Mouse (Mus musculus): ENCODE measurements around the gene Sema6d. TPM values are rescaled to one million over a fixed set of nuclear protein-coding genes. Genes with fewer than 3 reads are reported as not detected.

Sema6d gene
- polyA plus RNA-seq, 1 experiment: 3.1 TPM

DNA sequence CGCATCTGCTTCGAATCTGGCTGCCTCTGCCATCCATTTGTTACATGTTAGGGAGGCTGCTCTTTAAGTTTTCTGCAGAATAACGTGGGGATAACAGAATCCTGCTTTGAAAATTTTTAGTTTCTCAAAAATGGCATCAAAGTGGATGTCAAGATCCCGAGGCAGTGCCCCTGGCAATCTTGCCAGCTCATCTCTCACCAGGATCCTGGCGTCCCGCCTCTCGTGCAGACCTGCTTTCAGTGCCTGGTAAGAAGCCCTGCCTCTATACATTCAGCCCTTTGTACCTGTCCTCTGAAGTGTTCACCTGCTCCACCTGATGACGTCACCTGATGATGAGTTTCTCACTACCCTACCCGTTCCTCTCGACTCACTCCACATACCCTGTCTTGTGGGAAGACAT lies 422.1 kb downstream of the Sema6d start:
- TF ChIP-seq MYOG (IDR thresholded peaks at IDR 0.05; ENCODE audit: control insufficient read depth, extremely low read depth, insufficient read length): no peak
- TF ChIP-seq FOSL1 (IDR thresholded peaks at IDR 0.05; ENCODE audit: insufficient read depth, low read length, poor library complexity, severe bottlenecking): no peak
- TF ChIP-seq MAX (IDR thresholded peaks at IDR 0.05): no peak
- no peak for TF ChIP-seq MYOD1 (IDR thresholded peaks at IDR 0.05; ENCODE audit: control insufficient read depth, insufficient read length, low read depth)
- no peak for TF ChIP-seq CEBPB (IDR thresholded peaks at IDR 0.05; ENCODE audit: low read depth)
- TF ChIP-seq CTCF (IDR thresholded peaks at IDR 0.05; ENCODE audit: control insufficient read depth, insufficient read depth, insufficient read length): no peak
- TF ChIP-seq USF1 (IDR thresholded peaks at IDR 0.05; ENCODE audit: low read depth): no peak
- Histone ChIP-seq H3K36me3 (ENCODE audit: control insufficient read depth, insufficient read depth) (no peaks in the 10 kb centered on the region), H3K27me3 (ENCODE audit: control insufficient read depth, insufficient read depth, insufficient read length) (no peaks in the 10 kb centered on the region), H3K79me2 (ENCODE audit: control insufficient read depth, insufficient read depth) (no peaks in the 10 kb centered on the region), H3K79me3 (ENCODE audit: low read depth) (no peaks in the 10 kb centered on the region), H3K4me3 (ENCODE audit: insufficient read depth, poor library complexity, severe bottlenecking) (no peak overlapping the region), H3ac (ENCODE audit: control insufficient read depth, insufficient read length, low read depth) (no peak overlapping the region)

DNA sequence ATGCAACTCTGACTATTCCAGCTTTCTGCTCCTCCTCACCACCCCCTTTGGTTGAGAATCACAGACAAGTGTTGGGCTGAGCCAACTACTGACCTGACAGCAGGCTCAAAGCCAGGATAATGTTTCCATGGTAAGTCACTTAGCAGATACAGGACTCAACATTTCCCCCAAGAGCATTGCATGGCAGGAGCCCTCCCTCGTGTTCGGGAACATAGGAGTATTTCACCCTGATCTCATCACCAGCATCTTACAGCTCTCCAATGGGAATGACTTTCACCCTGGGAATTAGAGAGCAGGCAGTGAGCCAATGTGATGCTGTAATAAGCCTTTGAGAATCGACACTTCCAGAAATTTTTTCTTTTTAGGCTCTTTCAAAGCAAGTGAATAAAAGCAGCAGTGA lies 432.7 kb downstream of the Sema6d start:
- TF ChIP-seq MYOD1 (IDR thresholded peaks at IDR 0.05; ENCODE audit: control insufficient read depth, insufficient read length, low read depth): no peak
- no peak for TF ChIP-seq FOSL1 (IDR thresholded peaks at IDR 0.05; ENCODE audit: insufficient read depth, low read length, poor library complexity, severe bottlenecking)
- no peak for TF ChIP-seq USF1 (IDR thresholded peaks at IDR 0.05; ENCODE audit: low read depth)
- TF ChIP-seq MAX (IDR thresholded peaks at IDR 0.05): no peak
- TF ChIP-seq CTCF (IDR thresholded peaks at IDR 0.05; ENCODE audit: control insufficient read depth, insufficient read depth, insufficient read length): no peak
- TF ChIP-seq MYOG (IDR thresholded peaks at IDR 0.05; ENCODE audit: control insufficient read depth, extremely low read depth, insufficient read length): no peak
- no peak for TF ChIP-seq CEBPB (IDR thresholded peaks at IDR 0.05; ENCODE audit: low read depth)
- H3K36me3 ChIP-seq (ENCODE audit: control insufficient read depth, insufficient read depth): no peaks in the 10 kb centered on the region
- no peak overlapping the region for H3K4me3 ChIP-seq (ENCODE audit: insufficient read depth, poor library complexity, severe bottlenecking)
- no peaks in the 10 kb centered on the region for H3K79me2 ChIP-seq (ENCODE audit: control insufficient read depth, insufficient read depth)
- no peak overlapping the region for H3ac ChIP-seq (ENCODE audit: control insufficient read depth, insufficient read length, low read depth)
- H3K27me3 ChIP-seq (ENCODE audit: control insufficient read depth, insufficient read depth, insufficient read length): no peaks in the 10 kb centered on the region
- no peaks in the 10 kb centered on the region for H3K79me3 ChIP-seq (ENCODE audit: low read depth)

DNA sequence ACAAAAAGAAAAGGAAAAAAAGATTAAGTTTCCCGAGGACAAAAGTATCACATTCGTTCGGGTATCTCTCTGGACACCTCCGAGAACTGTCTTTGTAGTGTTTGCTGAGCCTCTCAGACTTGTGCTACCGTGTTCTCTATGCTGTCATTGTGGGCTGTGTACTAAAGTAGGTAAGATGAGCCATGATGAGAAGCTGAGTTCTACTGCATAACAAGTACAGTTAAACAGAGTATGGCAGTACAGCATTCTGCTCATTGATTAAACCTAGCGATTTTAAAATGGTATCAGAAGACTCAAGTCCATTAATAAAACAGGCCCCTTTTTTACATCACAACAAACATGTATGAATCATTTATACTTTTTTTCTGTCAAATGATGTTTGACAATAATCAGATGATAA lies 433.9 kb downstream of the Sema6d start:
- Histone ChIP-seq H3K36me3 (ENCODE audit: control insufficient read depth, insufficient read depth) (no peaks in the 10 kb centered on the region), H3K79me3 (ENCODE audit: low read depth) (no peaks in the 10 kb centered on the region), H3ac (ENCODE audit: control insufficient read depth, insufficient read length, low read depth) (no peak overlapping the region), H3K79me2 (ENCODE audit: control insufficient read depth, insufficient read depth) (no peaks in the 10 kb centered on the region), H3K4me3 (ENCODE audit: insufficient read depth, poor library complexity, severe bottlenecking) (no peak overlapping the region), H3K27me3 (ENCODE audit: control insufficient read depth, insufficient read depth, insufficient read length) (no peaks in the 10 kb centered on the region)
- TF ChIP-seq USF1 (IDR thresholded peaks at IDR 0.05; ENCODE audit: low read depth) (no peak), MYOG (IDR thresholded peaks at IDR 0.05; ENCODE audit: control insufficient read depth, extremely low read depth, insufficient read length) (no peak), CTCF (IDR thresholded peaks at IDR 0.05; ENCODE audit: control insufficient read depth, insufficient read depth, insufficient read length) (no peak), FOSL1 (IDR thresholded peaks at IDR 0.05; ENCODE audit: insufficient read depth, low read length, poor library complexity, severe bottlenecking) (no peak), MYOD1 (IDR thresholded peaks at IDR 0.05; ENCODE audit: control insufficient read depth, insufficient read length, low read depth) (no peak), MAX (IDR thresholded peaks at IDR 0.05) (no peak), CEBPB (IDR thresholded peaks at IDR 0.05; ENCODE audit: low read depth) (no peak)

DNA sequence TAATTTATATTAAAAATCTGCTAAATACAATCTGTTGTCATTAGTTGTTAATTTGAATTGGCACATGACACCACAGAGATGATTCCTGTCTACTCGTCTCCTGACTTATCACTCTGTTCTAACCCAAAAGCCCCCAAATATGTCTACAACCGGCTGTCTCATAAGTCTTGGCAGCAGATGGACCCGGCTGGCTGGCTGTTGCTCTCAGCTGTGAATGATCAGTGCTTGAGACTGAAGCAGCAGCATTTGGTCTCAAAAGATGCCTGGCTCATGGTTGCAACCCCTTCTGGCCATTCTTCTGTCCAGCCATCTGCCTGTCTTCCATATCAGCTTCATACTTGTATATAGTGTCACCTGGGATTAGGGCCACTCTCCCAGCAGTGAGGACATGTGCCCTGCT lies 434.4 kb downstream of the Sema6d start:
- Histone ChIP-seq H3K4me3 (ENCODE audit: insufficient read depth, poor library complexity, severe bottlenecking) (no peak overlapping the region), H3K27me3 (ENCODE audit: control insufficient read depth, insufficient read depth, insufficient read length) (no peaks in the 10 kb centered on the region), H3ac (ENCODE audit: control insufficient read depth, insufficient read length, low read depth) (no peak overlapping the region), H3K36me3 (ENCODE audit: control insufficient read depth, insufficient read depth) (no peaks in the 10 kb centered on the region), H3K79me2 (ENCODE audit: control insufficient read depth, insufficient read depth) (no peaks in the 10 kb centered on the region), H3K79me3 (ENCODE audit: low read depth) (no peaks in the 10 kb centered on the region)
- no peak for TF ChIP-seq MAX (IDR thresholded peaks at IDR 0.05)

DNA sequence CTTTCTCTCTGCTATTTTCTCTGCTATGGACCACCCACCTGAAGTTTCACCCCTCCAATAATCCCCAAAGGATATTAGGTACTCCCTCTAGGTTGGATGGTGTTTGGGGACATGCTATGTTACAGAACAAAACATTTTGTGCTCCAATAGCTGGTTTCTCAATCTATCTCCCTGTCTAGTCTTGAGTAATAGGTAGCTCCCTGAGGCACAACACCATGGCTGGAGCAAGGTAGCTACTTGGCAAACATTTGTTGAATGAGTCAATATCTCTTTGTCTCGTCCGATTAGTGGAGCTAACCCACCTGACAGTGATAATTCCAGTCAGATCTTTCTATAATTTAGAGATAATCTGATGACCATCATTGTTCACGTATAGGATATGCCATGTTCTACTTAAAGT lies 437.9 kb downstream of the Sema6d start:
- TF ChIP-seq MYOD1 (IDR thresholded peaks at IDR 0.05; ENCODE audit: control insufficient read depth, insufficient read length, low read depth) (no peak), USF1 (IDR thresholded peaks at IDR 0.05; ENCODE audit: low read depth) (no peak), MYOG (IDR thresholded peaks at IDR 0.05; ENCODE audit: control insufficient read depth, extremely low read depth, insufficient read length) (no peak), FOSL1 (IDR thresholded peaks at IDR 0.05; ENCODE audit: insufficient read depth, low read length, poor library complexity, severe bottlenecking) (no peak), MAX (IDR thresholded peaks at IDR 0.05) (no peak), CEBPB (IDR thresholded peaks at IDR 0.05; ENCODE audit: low read depth) (no peak), CTCF (IDR thresholded peaks at IDR 0.05; ENCODE audit: control insufficient read depth, insufficient read depth, insufficient read length) (no peak)
- H3K79me2 ChIP-seq (ENCODE audit: control insufficient read depth, insufficient read depth): no peaks in the 10 kb centered on the region

DNA sequence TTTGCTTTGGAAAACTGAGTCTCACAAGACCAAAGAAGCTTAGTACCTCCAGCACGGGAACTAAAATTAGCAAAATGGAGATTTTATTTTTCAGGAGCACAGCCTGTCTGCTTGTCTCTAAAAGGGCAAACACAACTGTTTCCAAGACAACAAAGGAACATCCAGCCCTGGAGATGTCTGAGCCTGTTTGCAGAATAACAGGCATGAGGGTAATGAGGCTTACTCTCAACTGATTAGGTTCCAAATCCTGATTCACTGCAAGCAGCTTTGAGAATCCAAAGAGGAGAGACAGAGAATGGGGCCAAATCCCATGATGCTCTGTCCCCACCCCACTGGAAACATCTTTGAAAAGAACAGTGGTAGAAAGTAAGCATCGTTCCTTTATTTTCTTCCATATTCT lies 440.7 kb downstream of the Sema6d start:
- H3K79me2 ChIP-seq (ENCODE audit: control insufficient read depth, insufficient read depth): no peaks in the 10 kb centered on the region
- H3K4me3 ChIP-seq (ENCODE audit: insufficient read depth, poor library complexity, severe bottlenecking): no peak overlapping the region
- no peaks in the 10 kb centered on the region for H3K27me3 ChIP-seq (ENCODE audit: control insufficient read depth, insufficient read depth, insufficient read length)
- H3K36me3 ChIP-seq (ENCODE audit: control insufficient read depth, insufficient read depth): no peaks in the 10 kb centered on the region
- H3ac ChIP-seq (ENCODE audit: control insufficient read depth, insufficient read length, low read depth): no peak overlapping the region
- no peaks in the 10 kb centered on the region for H3K79me3 ChIP-seq (ENCODE audit: low read depth)
- TF ChIP-seq USF1 (IDR thresholded peaks at IDR 0.05; ENCODE audit: low read depth) (no peak), FOSL1 (IDR thresholded peaks at IDR 0.05; ENCODE audit: insufficient read depth, low read length, poor library complexity, severe bottlenecking) (no peak), MAX (IDR thresholded peaks at IDR 0.05) (no peak), CTCF (IDR thresholded peaks at IDR 0.05; ENCODE audit: control insufficient read depth, insufficient read depth, insufficient read length) (no peak), CEBPB (IDR thresholded peaks at IDR 0.05; ENCODE audit: low read depth) (no peak), MYOG (IDR thresholded peaks at IDR 0.05; ENCODE audit: control insufficient read depth, extremely low read depth, insufficient read length) (no peak), MYOD1 (IDR thresholded peaks at IDR 0.05; ENCODE audit: control insufficient read depth, insufficient read length, low read depth) (no peak)

More for the DNA sequence above, 437.9 kb downstream of the Sema6d start:
- Histone ChIP-seq H3K27me3 (ENCODE audit: control insufficient read depth, insufficient read depth, insufficient read length) (no peaks in the 10 kb centered on the region), H3K36me3 (ENCODE audit: control insufficient read depth, insufficient read depth) (no peaks in the 10 kb centered on the region), H3K4me3 (ENCODE audit: insufficient read depth, poor library complexity, severe bottlenecking) (no peak overlapping the region), H3K79me3 (ENCODE audit: low read depth) (no peaks in the 10 kb centered on the region), H3ac (ENCODE audit: control insufficient read depth, insufficient read length, low read depth) (no peak overlapping the region)

Data from C2C12 (cell line).